Mouse (Mus musculus) left cerebral cortex, adult 2 months (tissue): Measurements from ENCODE around the gene Gm2a. TPM values are rescaled to one million over a fixed set of nuclear protein-coding genes. Genes with fewer than 3 reads are reported as not detected.

ENCODE experiments used
- DNase-seq, 2 experiments: peaks; one replicate each; pipeline ENCODE4 v3.0.0; 2021 to 2022; ENCODE audit warnings: low spot score in 2 of 2, mixed read lengths in 1 of 2; ENCODE audit errors: extremely low spot score in 1 of 2
- H3K27ac ChIP-seq: fragments of 200-600 bp; 2 replicates; pipeline ENCODE4 v1.8.1; 2022
- H3K4me3 ChIP-seq: fragments of 200-600 bp; 2 replicates; pipeline ENCODE4 v1.8.1; 2022
- CTCF ChIP-seq: fragments of 200-600 bp; IDR thresholded peaks from 2 replicates; pipeline ENCODE4 v1.8.1; 2022; ENCODE audit warnings: antibody characterized with exemption, mild to moderate bottlenecking, moderate library complexity
- intact Hi-C: fragments of 180-260 bp; cut with DNase I; formaldehyde crosslinking; loops from one replicate; pipeline ENCODE4 v1.15.1; 2025
- long read RNA-seq, 2 experiments: library from polyadenylated mRNA; stranded (forward); transcript quantifications; one replicate each; pipeline ENCODE4 v2.0.0; 2021; ENCODE audit warnings: borderline mapping rate in 2 of 2
- total RNA-seq, 2 experiments: library from RNA; stranded (reverse); gene quantifications; 2 replicates each; pipeline ENCODE4 v1.2.3; 2021

The Gm2a gene
- total RNA-seq = 10 to 100 TPM; 30.6 to 30.7 TPM
- long read RNA-seq, experiment 1, full-length matches to known transcripts = 48 of 49 reads
- long read RNA-seq, experiment 1, partial matches to known transcripts = 0 of 49 reads
- long read RNA-seq, experiment 1, other reads (novel, unspliced or antisense) = 1 of 49 reads
- long read RNA-seq, experiment 2, full-length matches to known transcripts = 38 of 40 reads
- long read RNA-seq, experiment 2, partial matches to known transcripts = 0 of 40 reads
- long read RNA-seq, experiment 2, other reads (novel, unspliced or antisense) = 2 of 40 reads

- DNase-seq = peak; percentile 91 to 93
- no peak for TF ChIP-seq CTCF
- peak within 1 kb of the TSS; percentile 96 for H3K4me3 ChIP-seq
- intact Hi-C loops = no loop called here
- H3K27ac ChIP-seq = peak within 1 kb of the TSS; percentile 90
These were observed at the start of gene Gm2a for GRCm38 (mm10) chr11:55097463-55098188. Gm2a (plus strand) TSS chr11:55098115.

GRCm38 (mm10) chr11:55050837-55051510 lies 46.9 kb upstream of the Gm2a start:
- intact Hi-C loops = no loop called here

GRCm38 (mm10) chr11:55057511-55057910 lies 40.4 kb upstream of the Gm2a start:
- no peak overlapping the region for H3K4me3 ChIP-seq
- H3K27ac ChIP-seq = no peak overlapping the region
- no peak; the same call in 1 of the 2 replicates for TF ChIP-seq CTCF
- no peak for DNase-seq
- intact Hi-C loops = no loop called here

More at GRCm38 (mm10) chr11:55050837-55051510, 46.9 kb upstream of the Gm2a start:
- Histone ChIP-seq H3K4me3 (no peak overlapping the region), H3K27ac (no peak overlapping the region)
- TF ChIP-seq CTCF = no peak
- no peak for DNase-seq

- TF ChIP-seq CTCF = no peak
- intact Hi-C loops = no loop called here
- no peak for DNase-seq
- H3K27ac ChIP-seq = no peak overlapping the region
- no peak overlapping the region for H3K4me3 ChIP-seq
These were observed 37.1 kb upstream of the Gm2a start for GRCm38 (mm10) chr11:55060802-55061201.

- no peak for TF ChIP-seq CTCF
- Histone ChIP-seq H3K4me3 (no peak overlapping the region), H3K27ac (no peak overlapping the region)
- intact Hi-C loops = no loop called here
- no peak for DNase-seq
These were observed 35.1 kb upstream of the Gm2a start for GRCm38 (mm10) chr11:55062856-55063255.

GRCm38 (mm10) chr11:55066921-55067320 lies 31.0 kb upstream of the Gm2a start:
- intact Hi-C loops = no loop called here
- TF ChIP-seq CTCF = no peak
- no peak for DNase-seq
- H3K27ac ChIP-seq = no peak overlapping the region
- no peak overlapping the region for H3K4me3 ChIP-seq

- no peak overlapping the region for H3K27ac ChIP-seq
- intact Hi-C loops = no loop called here
- H3K4me3 ChIP-seq = no peak overlapping the region
- no peak for DNase-seq
- no peak for TF ChIP-seq CTCF
These were observed 28.9 kb upstream of the Gm2a start for GRCm38 (mm10) chr11:55069023-55069422.

GRCm38 (mm10) chr11:55071344-55071743 lies 26.6 kb upstream of the Gm2a start:
- intact Hi-C loops = loop anchor here (10.0 kb wide), 1 partner anchor 187 kb away; no protein-coding TSS in a partner anchor
- TF ChIP-seq CTCF = no peak
- Histone ChIP-seq H3K27ac (no peak overlapping the region), H3K4me3 (no peak overlapping the region)
- no peak for DNase-seq

GRCm38 (mm10) chr11:55072467-55072866 lies 25.4 kb upstream of the Gm2a start:
- intact Hi-C loops = loop anchor here (10.0 kb wide), 1 partner anchor 188 kb away; no protein-coding TSS in a partner anchor
- Histone ChIP-seq H3K4me3 (no peak overlapping the region), H3K27ac (no peak overlapping the region)
- TF ChIP-seq CTCF = no peak
- DNase-seq = no peak

GRCm38 (mm10) chr11:55073191-55073590 lies 24.7 kb upstream of the Gm2a start:
- TF ChIP-seq CTCF = no peak
- intact Hi-C loops = loop anchor here (10.0 kb wide), 1 partner anchor 188 kb away; no protein-coding TSS in a partner anchor
- Histone ChIP-seq H3K4me3 (no peak overlapping the region), H3K27ac (no peak overlapping the region)
- DNase-seq = no peak

- DNase-seq = no peak
- TF ChIP-seq CTCF = no peak
- intact Hi-C loops = loop anchor here (10.0 kb wide), 1 partner anchor 191 kb away; no protein-coding TSS in a partner anchor
- H3K27ac ChIP-seq = no peak overlapping the region
- H3K4me3 ChIP-seq = no peak overlapping the region
These were observed 22.3 kb upstream of the Gm2a start for GRCm38 (mm10) chr11:55075602-55076001.

- H3K27ac ChIP-seq = no peak overlapping the region
- no peak for DNase-seq
- TF ChIP-seq CTCF = no peak
- no peak overlapping the region for H3K4me3 ChIP-seq
- intact Hi-C loops = loop anchor here (10.0 kb wide), 1 partner anchor 191 kb away; no protein-coding TSS in a partner anchor
These were observed 21.7 kb upstream of the Gm2a start for GRCm38 (mm10) chr11:55076234-55076633.
